Mouse (Mus musculus) megakaryocyte, embryonic 14.5 days (primary cell): ENCODE measurements around the gene Btbd16.

Experiments
- FLI1 ChIP-seq: IDR thresholded peaks from 2 replicates; pipeline ENCODE4 v1.6.1; 2012; ENCODE audit warnings: low read length, inconsistent platforms, mixed read lengths
- GATA1 ChIP-seq: IDR thresholded peaks from 3 replicates; pipeline ENCODE4 v1.6.1; 2012; ENCODE audit warnings: mixed read lengths, low read length, inconsistent platforms, borderline replicate concordance

DNA sequence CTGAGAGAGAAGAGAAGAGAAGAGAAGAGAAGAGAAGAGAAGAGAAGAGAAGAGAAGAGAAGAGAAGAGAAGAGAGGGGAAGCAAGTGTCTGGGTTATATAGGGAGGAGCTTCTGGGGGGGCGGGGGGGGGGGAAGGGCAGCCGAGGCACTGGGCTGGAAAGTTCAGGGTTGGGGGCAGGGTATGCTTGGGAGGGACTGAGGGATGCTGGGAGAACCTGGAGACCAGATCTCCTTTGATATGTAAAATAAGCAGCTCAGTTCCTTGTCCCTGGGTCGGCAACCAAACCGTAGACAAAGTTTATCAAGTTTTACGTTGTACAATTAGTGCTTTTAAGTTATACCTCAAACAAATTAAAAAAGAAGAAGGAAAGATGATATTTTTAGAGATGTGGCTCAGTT is 86.1 kb downstream of the Btbd16 start:
- TF ChIP-seq GATA1 (no peak), FLI1 (no peak)
